Mouse (Mus musculus) testis, postnatal 10 days (tissue): ENCODE measurements around the gene Megf6.

Source experiments
- DNase-seq: peaks from one replicate; pipeline ENCODE4 v3.0.0; 2021; ENCODE audit warnings: low spot score

Gene Megf6

DNA sequence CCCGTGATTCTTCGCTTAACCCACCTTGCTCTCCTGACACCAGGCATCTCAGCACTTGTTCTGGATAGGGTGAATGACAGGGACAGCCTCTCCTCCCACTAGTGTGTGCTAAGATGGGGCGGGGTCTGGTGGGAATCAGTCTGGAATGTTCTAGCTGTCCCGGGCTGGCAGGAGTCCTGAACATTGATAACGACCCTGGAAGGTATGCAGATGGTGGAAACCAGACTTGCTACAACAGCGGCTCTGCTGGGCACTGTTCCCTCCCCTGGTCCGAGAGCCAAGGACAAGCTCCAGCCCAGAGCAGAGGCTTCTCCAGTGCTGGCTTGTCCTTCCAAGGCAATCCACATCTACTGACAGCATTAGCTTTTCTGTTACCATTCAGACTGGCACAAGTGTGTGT is 43.1 kb downstream of the Megf6 start:
- peak; percentile 77 for DNase-seq

DNA sequence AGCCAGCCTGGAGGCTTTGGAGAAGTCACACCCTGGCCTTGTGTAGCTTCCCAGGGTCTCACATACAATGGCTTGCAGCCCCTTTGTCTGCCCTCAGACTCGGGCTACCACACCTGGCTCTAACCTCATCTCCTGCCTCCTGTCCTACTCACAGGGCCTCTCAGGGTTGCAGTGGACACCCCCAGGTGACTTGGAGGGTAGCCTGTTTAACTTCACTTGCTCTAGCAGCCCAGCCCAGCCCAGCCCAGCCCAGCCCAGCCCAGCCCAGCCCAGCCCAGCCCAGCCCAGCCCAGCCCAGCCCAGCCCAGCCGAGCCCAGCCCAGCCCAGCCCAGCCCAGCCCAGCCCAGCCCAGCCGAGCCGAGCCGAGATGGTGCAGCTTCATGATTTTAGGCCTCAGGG is 43.5 kb downstream of the Megf6 start:
- DNase-seq: no peak

DNA sequence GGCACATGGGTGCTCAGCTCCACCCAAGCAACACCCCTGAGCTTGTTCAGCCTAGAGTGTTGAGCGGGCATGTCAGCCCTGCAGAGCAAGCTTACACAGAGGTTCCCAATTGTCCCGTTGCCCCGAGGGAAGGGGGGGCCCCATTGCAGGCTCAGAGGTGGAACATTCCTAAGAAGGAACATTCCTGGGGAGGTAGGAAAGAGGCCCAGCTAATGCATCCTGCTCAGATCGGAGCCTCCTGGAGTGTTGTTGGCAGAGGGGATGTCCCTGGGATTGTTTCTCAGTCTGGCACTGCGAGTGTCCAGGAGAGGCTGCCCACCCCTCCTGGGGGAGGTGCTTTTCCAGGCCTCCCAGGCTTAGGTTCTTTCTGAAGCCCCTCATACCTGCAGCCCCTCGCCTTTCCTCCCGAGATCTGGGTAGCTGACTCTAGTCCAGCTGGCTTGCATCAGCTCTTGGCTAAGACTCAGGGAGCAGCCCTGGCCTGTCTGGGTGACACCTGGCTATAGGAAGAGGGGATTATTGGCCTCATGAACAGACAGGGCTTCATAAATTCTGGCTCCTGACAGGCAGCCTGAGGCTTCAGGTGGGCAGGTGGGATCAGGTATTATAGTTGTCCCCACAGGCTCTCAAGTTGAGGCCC is 47.3 kb downstream of the Megf6 start:
- DNase-seq: no peak

DNA sequence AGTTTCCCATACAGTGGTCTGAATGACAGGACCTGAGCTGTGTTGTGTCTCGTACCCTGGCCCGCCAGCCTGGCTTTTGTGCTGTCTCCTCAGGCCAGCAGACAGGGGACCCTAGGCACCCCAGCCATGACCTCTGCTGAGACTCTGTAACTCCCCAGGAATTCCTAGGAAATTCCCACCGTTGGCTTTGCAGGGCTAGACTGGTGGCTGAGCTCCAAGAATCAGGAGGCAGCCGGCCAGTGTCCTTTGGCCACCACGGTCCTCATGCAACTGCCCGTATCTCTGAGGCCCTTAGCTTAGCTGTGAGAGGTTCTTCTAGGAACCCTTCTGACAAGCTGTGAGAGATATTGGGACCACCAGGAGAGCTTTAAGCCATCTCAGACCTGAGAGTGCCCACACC is 52.2 kb downstream of the Megf6 start:
- DNase-seq: no peak

DNA sequence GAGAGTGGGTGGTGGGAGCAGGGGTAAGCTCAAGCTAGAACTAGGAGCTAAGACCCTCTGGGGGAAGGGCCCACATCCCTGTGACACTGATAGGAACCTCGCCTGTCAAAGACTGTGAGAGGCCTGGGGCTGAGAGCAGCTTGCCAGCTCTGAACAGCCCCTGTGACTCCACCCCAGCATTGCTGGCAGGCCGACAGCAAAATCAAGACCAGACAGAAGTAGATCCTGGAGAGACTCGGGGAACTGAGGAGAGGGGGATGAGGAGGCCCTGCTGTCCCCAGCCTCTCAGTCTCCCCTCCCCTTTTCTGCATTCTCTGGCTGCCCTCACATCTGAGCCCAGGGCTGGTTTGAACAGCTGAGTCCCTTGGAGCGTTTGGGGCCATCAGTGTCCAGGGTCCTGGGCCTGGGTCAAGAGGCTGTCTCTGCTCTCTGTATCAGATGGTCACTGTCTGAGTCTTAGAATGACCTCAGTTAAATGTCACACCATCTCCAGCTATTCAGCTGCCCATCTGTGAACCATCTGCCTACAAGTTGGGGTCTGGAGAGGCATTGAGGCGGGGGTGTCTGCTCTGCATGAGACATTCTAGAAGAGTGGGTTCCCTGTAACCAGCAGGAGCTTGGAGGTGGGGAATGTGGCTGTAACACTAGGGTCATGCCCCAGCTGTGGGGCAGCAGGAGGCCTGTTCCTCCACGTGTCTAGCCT is 53.9 kb downstream of the Megf6 start:
- no peak for DNase-seq

DNA sequence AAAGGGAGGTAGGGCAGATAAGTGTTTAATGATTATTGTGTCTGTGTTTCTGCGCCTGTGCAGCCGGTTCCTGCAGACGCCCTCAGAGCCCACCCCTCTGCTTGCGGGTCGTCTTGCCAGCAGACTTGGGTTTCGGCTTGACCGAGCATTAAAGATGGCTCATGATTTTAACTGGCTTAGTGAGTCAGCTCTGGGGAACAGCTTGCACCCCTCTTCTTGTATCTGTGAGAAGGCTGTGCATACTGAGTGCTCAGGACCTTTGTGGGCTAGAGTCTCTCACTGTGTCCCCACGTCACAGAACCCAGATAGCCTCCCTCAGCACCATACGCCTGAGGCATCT is 54.4 kb downstream of the Megf6 start:
- DNase-seq: no peak

DNA sequence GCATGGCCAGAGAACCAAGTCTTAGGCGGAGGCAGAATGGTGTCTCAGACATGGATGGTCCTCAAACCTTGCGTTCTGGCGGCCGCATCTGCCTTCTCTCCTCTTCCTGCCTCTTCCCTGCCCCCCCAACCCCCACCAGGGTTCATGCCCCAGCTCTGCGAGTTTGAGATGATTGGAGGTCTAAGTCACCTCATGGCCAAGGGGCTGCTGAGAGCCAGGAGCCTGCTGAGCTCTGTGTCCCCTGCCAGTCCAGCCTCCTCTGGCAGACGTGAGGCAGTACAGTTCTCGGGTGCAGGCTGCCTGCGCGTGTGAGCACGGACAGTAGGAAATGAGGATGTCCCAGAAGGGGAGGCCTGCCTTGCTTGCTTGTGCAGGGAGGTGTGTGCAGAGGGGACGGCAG is 56.1 kb downstream of the Megf6 start:
- DNase-seq: no peak

DNA sequence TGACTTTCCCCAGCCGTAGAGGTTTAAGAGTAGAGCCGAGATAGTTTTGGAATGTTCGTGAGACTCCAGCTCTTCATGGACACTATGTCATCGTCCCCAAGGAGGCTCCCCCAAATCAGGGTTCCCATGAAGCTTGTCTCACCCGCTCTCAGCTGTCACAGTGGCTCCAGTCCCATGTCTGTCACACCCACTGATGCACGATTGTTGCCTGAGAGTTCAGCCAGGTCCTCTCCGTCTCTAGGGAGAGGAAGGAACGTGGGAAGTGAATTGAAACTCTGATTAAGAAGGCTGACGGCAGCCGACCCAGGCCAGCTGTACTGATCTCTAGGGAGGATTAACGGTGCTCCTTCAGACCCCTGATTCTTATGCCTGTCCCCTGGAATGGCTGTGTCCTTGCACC is 57.8 kb downstream of the Megf6 start:
- DNase-seq: no peak

DNA sequence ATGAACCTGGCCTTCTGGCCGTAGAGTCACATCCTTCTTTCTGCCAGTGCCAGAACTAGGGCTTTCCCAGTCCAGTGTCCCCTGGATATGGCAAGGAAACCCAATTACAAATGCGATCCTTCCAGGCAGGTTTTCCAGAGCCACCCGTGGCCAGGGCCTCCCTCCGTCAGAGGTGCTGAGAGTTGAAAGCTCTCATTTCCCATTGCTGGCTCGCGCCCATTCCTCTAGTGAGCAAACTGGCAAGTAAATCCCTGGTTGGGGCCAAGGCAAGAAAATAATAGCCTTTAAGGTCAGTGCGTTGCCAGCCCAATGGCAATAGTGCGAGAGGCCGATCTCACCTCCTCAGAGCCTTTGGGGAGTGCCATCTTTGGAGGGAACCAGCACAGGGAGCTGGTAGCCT is 59.0 kb downstream of the Megf6 start:
- no peak for DNase-seq

DNA sequence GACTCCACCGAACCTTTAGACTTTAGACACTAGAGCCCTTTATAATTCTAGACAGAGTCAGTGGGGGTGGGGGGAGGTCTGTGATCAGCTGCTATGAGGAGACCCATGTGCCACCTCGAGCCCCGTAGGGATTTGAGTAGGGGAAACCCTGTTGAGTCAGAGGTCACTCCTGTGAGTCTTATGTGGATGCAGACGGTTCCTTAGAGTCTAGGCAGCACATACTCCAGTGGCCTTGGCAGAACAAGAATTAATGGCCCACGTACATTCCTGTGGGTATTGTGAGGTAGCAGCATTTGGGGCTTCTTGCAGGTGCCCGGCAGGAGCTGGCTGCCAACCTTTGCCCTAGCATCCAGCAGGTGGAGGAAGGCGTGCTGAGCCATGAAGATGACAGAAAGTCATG is 60.9 kb downstream of the Megf6 start:
- no peak for DNase-seq

DNA sequence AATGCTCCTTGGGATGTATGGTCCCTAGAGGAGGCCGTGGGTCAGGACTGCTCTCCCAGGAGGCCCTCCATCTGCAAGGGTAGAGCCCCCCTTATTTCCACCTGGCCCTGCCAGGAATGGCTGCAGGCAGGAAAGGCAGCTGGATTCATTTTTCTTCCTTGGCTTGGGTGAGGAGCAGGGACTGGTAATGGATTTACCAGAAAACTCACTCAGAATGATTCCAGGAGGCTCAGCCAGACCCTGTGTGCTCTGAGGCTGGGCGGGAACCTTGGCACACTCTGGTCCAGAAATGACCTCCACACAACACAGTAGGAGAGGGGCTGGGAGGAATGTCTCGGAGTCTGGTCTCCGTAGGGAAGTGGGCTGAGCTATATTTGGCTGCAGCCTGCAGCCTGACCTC is 61.8 kb downstream of the Megf6 start:
- no peak for DNase-seq

DNA sequence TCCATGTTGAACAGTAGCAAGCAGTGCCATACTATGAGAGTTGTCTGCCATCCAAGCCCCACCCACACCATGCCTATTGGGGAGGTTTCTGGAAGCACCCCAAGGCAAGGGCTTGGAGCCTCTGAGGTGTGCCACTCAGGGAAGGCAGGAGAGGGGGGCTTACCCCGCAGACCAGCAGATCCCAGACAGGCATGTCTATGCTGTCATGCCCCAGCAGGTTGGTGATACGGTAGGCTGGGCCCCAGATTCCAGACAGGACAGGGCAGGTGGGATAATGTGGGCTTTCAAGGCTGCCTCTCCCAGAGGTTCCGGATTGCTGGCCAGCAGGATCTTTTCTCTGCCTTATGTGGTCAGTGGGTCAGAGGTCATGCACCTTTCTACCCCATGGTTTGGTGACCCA is 65.5 kb downstream of the Megf6 start:
- no peak for DNase-seq

DNA sequence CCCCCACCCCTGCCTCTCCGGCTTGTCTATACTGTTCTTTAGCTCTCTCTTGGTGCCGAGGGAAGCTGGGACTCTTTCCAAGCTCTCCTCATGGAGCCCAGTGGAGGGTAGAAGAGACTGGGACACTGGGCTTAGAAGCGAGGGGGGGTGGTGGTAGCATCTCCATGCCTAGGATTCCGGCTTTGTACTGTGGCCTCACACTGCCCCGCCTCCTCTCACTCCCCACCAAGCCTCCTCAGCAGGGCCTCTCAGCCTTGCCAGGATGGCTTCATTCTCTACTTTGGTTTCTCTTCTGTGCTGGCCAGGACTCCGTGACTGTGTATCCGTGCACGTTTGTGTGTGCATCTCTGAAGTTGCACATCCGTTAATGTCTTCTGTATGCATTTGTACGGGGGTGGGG is 66.4 kb downstream of the Megf6 start:
- no peak for DNase-seq

DNA sequence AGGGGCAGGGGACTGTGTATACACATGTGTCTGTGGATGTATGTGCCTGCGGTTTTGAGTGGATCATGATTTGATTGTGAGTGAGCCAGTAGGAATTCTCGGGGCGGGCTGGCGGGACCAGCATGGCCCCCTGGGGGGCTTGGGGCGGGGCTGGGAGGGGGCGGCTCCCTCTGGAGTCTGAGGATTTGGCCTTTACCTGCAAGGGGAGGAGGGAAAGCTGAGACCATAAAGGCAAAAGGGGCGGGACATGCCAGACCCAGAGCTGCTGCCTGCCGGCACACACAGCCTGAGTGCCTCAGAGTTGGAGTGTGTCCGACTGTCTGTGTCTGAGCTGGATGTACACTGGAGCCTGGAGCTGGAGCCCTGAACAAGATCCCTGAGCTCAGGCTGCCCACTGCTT is 66.8 kb downstream of the Megf6 start:
- DNase-seq: no peak

DNA sequence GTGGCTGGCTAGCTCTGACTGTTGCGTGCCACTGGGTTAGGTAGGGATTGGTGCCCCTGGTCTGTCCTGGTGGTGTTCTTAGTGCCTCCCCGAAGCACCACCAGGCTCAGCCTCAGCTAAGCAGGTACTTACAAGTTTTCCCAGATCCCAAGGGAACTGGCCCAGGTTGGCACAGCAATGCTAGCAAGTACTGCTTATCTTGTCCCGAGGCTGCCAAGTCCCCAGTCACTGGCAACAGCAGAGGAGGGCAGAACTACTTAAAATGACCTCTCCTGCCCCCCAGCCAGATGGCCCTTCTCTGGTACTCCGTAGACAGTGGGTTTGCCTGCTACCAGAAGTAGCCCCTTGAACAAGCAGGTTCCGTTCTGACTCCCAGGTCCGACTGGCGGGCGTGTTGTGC is 68.7 kb downstream of the Megf6 start:
- DNase-seq: no peak

DNA sequence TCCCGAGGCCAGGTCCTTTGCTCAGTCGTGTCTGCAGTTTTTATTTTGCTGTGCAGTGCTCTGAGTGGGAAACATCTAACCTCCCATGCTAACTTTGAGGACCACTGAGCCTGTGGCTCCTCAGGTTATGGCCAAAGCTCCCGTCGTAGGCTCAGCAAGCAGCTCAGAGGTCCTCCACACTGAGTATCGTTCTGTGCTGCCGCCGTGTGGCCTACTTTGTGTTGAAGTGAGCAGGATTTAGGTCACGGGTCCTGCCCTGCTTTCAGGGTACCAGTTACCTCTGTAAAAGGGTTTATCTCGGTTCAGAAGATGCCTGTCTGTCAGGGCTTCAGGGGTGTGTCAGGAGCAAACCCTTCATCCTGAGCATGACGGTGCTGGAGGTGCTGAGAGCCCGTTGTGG is 70.1 kb downstream of the Megf6 start:
- DNase-seq: no peak

DNA sequence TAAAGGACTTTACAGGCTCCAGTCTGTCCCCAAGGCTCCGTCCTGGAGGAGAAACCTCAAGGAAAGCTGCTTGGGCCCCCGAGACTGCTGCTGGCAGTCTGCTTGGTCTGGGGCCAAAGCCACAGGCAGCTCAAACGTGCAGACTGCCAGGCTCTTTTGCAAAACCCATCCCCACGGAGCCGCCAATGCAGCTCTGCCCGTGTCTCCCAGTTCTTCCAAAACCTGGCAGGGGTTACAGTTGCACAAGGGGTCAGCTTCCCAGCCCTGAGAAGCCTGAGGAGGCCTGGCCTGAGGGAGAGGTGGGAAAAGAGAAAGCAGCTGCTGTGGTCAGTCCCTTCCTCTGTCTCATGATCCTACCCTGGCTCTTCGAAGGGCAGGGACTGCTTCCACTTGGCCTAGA is 74.8 kb downstream of the Megf6 start:
- DNase-seq: no peak

DNA sequence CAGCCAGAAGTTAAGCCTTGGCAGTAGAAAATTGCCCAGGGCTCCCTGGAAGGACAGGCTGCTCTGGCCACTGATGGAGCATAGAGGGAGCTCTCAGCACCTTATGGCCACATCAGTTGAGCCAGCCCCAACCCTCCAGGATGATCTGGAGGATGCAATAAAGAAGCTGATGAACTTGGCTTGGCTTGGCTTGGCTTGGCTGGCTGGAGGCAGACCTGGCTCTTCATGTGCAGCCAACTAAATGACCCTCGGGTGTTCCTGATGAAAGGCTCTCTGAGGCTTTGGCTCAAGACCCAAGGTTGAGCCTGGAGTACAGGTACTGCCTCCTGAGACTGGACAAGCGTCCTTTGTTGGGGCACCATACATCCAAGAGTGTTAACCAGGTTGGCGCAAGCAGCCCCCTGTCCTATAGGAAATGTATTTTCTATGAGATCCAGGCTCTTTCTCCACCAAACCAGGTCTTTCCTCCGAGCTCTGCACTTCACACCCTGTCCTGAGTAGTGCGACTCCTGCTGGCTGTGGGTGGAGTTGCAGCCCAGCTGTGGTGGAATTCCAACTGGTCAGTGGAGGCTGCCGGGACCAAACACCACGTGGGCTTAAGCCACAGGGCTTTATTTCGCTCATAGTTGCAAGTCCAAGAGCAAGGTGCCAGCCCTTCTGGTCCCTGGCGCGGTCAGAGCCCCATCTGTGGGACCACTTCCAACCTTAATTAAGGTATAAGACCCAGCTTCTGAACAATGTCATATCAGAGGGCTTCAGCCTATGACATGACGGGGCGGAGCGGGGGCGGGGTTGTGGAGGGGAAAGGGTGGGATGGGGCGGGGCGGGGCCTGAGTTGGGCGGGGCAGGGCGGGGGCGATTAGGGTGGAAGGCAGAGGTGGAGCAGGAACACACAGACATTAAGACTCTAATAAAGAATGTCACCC is 75.8 kb downstream of the Megf6 start:
- DNase-seq: peak; percentile 93

DNA sequence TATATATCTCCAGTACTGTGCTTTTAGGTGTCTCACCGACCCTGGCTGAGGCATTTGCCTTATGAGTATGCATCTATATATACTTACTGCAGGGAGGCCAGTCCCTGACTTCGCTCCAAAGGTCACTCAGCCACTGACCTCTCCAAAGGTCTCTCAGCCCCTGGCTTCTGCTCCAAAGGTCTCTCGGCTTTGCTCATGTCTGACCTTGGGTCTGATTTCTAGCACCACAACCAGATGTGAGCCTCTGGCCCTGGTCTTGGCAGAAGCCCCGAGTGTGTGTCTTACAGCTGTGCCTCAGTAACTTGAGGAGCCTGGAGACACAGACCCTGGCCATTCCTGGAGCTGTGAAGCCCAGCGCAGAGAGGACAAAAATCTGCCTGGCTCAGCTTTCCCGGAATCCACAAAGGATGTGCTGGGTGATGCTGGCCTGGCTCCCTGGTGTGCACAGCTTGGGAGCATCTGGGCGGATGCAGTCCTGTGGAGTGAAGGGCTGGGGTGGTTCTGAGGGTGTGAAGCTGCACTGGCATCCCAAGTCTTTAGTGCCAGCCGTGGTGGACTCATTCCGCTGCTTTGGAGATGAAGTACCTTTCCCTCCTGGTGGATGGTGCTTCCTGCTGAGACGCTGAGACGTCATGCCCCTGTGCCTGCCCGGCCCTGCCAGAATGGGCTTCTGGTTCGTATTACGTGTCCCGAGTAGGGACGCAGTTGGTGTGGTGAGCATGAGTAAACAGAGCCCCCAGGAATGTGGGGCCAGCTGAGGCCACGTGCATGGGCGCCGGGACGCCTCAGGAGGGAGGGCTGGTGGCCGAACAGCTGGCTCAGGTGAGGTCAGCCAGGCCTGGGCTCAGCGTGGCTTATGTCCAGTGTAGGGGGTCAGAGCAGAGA is 76.9 kb downstream of the Megf6 start:
- DNase-seq: no peak

DNA sequence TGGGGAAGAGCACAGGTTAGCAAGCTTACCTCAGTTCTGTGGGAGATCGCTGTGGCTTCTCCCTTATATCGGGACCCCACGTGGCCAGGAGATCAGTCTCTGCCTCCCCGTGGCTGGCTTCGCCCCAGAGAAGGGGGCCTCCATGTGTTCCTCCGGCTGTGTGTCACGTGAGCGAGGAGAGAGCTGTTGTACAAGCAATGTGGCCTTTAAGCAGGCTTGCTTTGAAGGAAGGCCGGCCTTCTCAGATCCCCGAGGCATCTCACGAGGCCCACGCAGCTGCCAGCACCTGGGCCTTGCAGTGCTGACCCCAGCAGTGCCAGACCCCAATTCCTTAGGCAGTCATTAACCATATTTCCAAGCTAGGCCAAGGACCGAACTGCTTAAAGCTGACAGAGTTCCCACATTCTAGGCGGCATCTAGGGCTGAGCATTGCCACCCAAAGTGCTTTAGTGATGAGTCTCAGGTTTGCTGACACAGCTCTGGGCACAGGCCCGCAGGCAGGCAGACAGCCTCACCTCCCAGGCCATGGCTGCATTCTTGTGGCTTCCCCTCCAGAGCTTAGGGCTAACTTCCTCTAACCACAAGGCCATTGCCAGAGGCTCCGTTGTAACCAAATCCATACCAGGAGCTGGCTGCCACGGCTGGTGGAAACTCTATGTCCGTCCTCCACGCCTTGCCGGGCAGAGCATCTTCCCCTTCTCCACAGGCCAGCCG is 77.7 kb downstream of the Megf6 start:
- no peak for DNase-seq

DNA sequence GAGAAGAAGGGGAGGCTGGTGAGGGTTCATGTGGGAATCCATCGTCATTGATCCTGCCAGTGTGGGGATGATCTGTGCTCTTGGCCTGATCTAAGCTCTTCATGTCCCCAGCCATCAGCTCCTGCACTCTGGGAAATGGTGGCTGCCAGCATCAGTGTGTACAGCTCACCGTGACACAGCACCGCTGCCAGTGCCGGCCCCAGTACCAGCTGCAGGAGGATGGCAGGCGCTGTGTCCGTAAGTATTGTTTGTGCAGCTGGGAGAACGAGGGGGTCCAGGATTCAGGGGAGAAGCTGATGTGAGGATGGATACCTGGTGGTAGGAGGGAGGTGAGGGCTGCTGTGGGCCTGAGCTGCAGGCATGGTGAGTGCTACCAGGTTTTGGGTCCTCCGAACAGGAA is 78.8 kb downstream of the Megf6 start:
- DNase-seq: no peak
